Mouse (Mus musculus): Measurements from ENCODE around the gene Usf1. TPM values are rescaled to one million over a fixed set of nuclear protein-coding genes. Genes with fewer than 3 reads are reported as not detected.

Gene Usf1
- total RNA-seq, 2 experiments from 2014 or later: 99.7 to 106 TPM

DNA sequence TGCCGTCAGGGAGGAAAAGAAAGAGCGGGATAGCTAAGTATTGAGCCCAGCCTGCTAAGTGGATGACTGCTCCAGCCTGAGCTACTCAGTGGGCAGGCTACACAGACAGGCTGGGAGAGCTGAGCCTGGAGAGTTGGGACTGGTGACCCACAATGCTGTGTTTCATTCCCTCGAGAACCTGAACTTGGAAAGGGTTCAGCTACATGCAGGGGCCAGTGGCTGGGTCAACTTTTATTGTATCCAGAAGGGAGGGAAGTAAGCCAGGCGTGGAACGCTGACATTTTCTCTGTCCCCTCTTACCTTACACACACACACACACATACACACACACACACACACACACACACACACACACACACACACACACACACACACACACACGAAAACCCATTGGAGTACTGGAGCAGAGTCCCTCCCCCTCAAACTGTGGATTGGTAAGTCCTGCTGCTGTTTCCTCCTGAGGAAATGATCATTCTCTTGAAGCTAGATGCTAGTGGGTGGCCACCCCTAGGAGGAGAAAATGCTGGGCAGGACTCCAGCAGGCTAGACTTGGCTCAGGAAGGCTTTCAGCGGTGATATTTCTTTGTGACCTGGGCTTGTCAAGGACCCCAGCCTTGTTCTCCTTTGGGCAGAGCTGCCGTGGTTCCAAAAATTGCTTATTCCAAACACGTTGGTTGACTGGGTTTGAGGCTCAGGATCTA is 29.1 kb downstream of the Usf1 start:
- intact Hi-C loops (cut with DNase I): no loop called here
- H3K4me3 ChIP-seq: no peak overlapping the region
- no peak for DNase-seq (ENCODE audit: extremely low spot score in 1 of 2, low spot score in 2 of 2)
- H3K27ac ChIP-seq: no peak overlapping the region; the same call in 1 of the 2 replicates
- no peak for TF ChIP-seq CTCF (IDR thresholded peaks at IDR 0.05)

DNA sequence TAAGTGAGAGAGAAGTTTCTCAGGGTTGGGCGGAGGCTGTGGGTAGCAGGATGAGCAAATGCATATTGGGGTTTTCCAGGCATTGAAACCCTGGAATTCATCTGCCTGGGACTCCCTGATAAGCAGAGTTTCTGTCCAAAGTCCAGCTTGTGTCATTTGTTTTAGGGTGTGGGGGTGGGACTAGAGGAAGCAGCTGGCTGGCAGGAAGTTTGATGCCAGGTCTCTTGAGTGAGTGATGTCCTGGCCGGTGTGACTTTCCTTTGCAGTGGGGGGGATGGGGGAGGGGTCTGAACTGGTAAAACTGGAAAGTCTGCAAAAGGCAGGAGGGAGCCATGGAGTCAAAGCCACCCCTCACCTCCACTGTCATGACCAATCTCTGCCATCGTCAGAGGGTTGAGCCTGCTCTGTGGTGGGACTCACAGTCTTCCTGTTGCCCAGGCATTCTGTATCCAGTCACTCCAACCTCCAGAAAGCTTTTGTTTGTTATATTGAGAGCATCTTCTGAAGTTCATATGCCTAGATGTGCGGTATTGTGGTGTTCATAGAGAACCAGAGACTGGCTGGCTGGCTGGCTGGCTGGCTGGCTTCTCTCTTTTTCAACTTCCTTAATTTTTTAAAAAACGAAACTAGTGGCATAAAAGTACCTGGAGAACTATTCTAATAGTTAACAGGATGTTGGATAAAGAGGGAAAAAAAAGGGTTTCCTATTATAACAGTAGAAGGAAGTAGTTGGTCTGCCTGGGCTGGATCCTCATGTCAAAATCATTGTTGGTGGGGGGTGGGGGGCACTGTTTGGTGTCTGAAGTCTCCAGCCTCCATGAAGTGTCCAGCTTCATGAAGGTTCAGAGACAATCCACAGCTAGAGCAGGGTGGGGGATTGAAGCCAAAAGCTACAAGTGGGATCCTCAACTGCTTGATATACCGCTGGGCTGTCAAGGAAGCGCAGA is 30.6 kb downstream of the Usf1 start:
- TF ChIP-seq CTCF (IDR thresholded peaks at IDR 0.05): no peak
- no peak overlapping the region for H3K4me3 ChIP-seq
- intact Hi-C loops (cut with DNase I): no loop called here
- no peak for DNase-seq (ENCODE audit: extremely low spot score in 1 of 2, low spot score in 2 of 2)
- H3K27ac ChIP-seq: no peak overlapping the region

DNA sequence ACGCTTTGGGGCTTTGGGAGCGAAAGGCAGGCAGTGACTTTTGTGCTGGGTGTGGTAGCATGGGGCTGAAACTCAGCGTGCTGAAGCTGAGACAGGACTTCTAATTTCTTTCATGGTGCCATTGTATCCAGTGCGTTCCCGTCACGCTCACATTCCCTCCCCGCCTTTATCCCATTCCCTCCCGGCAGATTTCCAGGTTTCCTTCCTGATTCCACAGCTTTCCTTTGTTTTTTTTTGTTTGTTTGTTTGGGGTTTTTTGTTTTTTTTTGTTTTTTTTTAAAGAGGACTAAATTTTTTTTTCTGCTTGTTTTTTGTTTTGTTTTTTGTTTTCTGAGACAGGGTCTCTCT is 31.3 kb downstream of the Usf1 start:
- intact Hi-C loops (cut with DNase I): no loop called here
- Histone ChIP-seq H3K4me3 (no peak overlapping the region), H3K27ac (no peak overlapping the region)
- no peak for TF ChIP-seq CTCF (IDR thresholded peaks at IDR 0.05)
- no peak for DNase-seq (ENCODE audit: extremely low spot score in 1 of 2, low spot score in 2 of 2)

DNA sequence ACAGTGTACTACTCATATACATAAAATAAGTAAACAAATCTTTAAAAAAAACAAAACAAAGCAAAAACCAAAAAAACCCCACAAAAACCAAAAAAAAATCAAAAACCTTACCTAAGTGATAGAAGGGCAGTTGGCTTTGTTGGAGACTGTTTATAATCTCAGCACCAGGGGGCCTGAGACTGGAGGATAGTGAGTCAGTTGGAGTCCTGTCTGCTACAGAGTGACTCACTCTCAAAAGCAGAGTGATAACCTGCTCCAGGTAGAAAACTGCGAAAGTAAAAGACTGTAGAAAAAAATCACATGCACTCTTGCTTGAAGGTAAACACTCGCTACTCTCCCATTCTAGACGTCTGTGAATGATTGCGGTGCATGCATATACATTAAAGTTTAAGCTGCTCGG is 33.9 kb downstream of the Usf1 start:
- DNase-seq (ENCODE audit: extremely low spot score in 1 of 2, low spot score in 2 of 2): no peak
- no peak; the same call in 1 of the 2 replicates for TF ChIP-seq CTCF (IDR thresholded peaks at IDR 0.05)
- Histone ChIP-seq H3K4me3 (no peak overlapping the region), H3K27ac (no peak overlapping the region)
- intact Hi-C loops (cut with DNase I): no loop called here

DNA sequence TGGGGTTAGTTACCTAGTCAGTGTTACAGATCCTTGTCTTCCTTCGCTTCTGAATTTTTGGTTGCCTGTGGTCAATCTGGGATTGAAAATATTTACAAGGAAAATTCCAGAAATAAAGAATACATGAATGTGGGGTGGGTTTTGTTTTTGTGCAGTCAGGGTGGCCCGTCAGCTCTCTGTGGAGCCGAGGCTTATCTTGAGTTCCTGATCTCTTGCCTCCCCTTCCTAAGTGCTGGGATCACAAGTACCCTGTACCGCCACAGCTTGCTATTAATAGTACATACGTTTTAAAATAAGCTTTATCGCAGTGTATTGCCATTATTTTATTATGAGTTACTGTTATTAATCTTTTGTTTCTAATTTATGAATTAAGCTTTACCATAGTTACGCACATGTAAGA is 35.7 kb downstream of the Usf1 start:
- Histone ChIP-seq H3K4me3 (no peak overlapping the region), H3K27ac (no peak overlapping the region)
- TF ChIP-seq CTCF (IDR thresholded peaks at IDR 0.05): no peak
- DNase-seq (ENCODE audit: extremely low spot score in 1 of 2, low spot score in 2 of 2): no peak
- intact Hi-C loops (cut with DNase I): no loop called here

DNA sequence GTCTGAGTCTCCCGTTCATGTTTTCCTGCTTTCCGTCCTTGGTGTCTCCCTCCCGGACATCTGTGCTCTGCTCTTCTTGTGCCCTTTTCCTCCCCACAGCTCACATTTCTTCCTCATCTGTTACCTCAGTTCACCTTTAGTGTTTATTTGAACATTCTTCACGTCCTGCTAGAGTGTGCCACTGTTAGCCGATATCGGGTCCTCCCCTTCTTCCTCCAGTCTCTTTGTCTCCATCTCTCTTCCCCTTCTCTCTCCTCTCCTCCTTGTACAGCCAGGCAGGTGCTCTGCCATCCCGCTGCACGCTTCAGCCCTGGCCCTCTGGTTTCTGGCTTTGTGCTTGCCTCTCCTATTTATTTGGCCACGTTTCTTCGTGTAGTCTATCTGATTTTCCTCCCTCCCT is 36.6 kb downstream of the Usf1 start:
- Histone ChIP-seq H3K27ac (no peak overlapping the region), H3K4me3 (no peak overlapping the region)
- no peak for TF ChIP-seq CTCF (IDR thresholded peaks at IDR 0.05)
- DNase-seq (ENCODE audit: extremely low spot score in 1 of 2, low spot score in 2 of 2): no peak
- intact Hi-C loops (cut with DNase I): no loop called here

DNA sequence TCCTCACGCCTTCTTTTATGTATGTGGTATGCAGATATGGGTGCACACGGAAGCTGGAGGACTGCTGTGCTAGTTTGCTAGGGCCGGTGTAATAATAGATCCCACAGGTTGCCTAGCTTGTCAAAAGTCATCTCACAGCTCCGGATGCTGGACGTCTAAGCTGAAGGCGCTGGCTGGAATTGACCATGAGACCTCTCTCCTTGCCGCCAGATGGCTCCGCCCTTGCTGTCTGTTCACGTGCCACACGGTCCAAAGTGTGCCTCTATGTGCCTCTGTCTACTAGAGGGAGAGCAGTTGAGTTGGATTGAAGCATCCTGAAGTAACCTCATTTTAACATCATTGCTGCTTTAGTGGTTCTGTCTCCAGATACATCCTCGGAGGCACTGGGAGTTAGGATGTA is 38.9 kb downstream of the Usf1 start:
- DNase-seq (ENCODE audit: extremely low spot score in 1 of 2, low spot score in 2 of 2): no peak
- intact Hi-C loops (cut with DNase I): no loop called here
- Histone ChIP-seq H3K27ac (no peak overlapping the region), H3K4me3 (no peak overlapping the region)
- no peak for TF ChIP-seq CTCF (IDR thresholded peaks at IDR 0.05)

DNA sequence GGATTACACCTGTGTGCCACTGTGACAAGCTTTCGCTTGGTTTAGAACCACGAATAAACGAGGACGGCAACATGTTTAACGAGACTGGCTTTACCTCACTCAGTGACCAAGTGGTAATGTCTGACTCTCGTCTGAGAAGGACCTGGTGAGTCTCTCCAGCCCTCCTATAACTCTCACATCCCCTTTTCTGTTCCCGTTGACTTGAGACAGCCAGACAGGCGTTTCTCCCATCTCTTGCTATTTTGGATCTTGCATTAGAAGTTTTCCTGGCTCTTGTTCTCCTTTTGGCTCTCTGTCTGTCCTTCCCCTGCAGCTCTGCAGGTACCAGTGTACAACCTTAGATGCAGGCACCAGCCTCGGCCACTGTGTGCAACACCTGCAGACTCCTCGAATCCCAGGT is 39.9 kb downstream of the Usf1 start:
- intact Hi-C loops (cut with DNase I): no loop called here
- no peak overlapping the region for H3K27ac ChIP-seq
- H3K4me3 ChIP-seq: no peak overlapping the region
- no peak for DNase-seq (ENCODE audit: extremely low spot score in 1 of 2, low spot score in 2 of 2)
- no peak for TF ChIP-seq CTCF (IDR thresholded peaks at IDR 0.05)

DNA sequence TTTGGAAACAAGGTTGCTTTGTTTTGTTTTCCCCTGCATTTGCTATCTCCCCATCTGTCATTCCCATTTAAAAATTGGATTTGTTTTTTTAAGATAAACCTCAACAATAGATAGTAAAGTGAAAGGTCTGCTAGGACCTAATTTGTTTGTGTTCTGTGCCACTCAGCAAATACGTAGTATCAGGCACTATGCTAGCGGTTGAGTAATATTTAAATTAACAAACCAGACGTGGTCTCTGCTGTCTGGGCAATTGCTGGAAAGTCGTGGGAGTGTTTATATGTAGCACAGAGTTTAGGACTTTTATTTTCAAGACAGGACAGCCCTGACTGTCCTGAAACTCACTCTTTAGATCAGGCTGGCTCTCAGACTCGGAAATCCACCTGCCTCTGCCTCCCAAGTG is 41.4 kb downstream of the Usf1 start:
- H3K4me3 ChIP-seq: no peak overlapping the region
- intact Hi-C loops (cut with DNase I): no loop called here
- TF ChIP-seq CTCF (IDR thresholded peaks at IDR 0.05): no peak

DNA sequence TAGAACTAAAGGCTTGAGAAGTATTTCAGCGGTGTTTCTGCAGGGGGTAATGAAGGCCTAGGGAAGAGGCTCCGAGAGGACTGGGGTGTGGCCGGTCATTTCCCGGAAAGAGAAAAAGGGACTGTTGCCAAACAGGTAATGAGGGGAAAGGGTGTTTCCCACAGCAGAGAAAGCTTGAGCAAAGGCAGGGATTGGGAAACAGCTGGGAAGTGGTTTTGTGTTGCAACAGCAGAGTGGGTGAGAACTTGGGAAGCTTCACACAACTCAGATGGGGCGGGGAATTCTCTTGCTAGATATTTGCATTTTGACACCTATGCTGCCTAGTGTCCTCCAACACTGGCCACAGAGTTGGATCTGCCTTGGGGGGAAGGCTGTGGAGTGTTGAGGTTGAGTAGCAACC is 41.8 kb downstream of the Usf1 start:
- no peak for DNase-seq (ENCODE audit: extremely low spot score in 1 of 2, low spot score in 2 of 2)
- H3K4me3 ChIP-seq: no peak overlapping the region
- no peak for TF ChIP-seq CTCF (IDR thresholded peaks at IDR 0.05)
- intact Hi-C loops (cut with DNase I): no loop called here
- no peak overlapping the region for H3K27ac ChIP-seq

More for the DNA sequence above, 41.4 kb downstream of the Usf1 start:
- DNase-seq (ENCODE audit: extremely low spot score in 1 of 2, low spot score in 2 of 2): no peak
- H3K27ac ChIP-seq: no peak overlapping the region

DNA sequence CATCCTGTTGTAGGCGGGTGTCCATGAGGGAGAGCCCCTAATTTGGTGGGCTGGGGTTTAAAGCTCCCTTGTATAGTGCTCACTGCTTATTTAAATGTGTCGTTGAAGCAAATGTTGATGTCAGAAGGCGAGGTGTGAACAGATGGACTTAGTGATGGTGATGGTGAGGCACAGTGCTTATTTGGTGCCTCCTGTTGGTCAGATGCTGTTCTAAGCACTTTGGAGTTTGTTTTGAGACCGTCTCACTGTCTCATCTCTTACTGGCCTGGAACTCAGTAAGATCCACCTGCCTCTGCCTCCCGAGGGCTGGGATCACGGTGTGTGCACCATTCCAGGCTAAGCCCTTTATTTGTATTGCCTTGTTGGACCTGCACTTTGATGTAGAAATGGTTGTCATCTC is 43.8 kb downstream of the Usf1 start:
- Histone ChIP-seq H3K27ac (no peak overlapping the region), H3K4me3 (no peak overlapping the region)
- intact Hi-C loops (cut with DNase I): no loop called here
- DNase-seq (ENCODE audit: extremely low spot score in 1 of 2, low spot score in 2 of 2): no peak
- no peak; the same call in 1 of the 2 replicates for TF ChIP-seq CTCF (IDR thresholded peaks at IDR 0.05)

DNA sequence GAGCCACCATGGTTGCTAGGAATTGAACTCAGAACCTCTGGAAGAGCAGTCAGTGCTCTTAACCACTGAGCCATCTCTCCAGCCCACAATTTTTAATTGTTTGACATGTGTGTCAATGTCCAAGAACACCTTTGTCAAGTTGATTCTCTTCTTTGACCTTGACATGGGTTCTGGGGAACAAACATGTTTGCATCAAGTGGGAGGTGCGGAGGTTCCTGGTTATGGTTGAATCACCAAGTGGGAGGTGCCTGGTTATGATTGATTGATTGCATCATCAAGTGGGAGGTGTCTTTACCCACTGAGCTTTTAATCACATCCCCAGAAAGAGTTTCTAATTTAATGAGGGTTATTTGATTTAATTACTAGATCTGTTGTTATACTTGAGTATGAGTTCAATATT is 46.5 kb downstream of the Usf1 start:
- H3K27ac ChIP-seq: no peak overlapping the region
- DNase-seq (ENCODE audit: extremely low spot score in 1 of 2, low spot score in 2 of 2): no peak
- TF ChIP-seq CTCF (IDR thresholded peaks at IDR 0.05): no peak
- intact Hi-C loops (cut with DNase I): no loop called here
- no peak overlapping the region for H3K4me3 ChIP-seq
